Mouse (Mus musculus): ENCODE measurements at regions not wholly inside any gene's neighbourhood (a gene's known extent, or its start where the extent isn't known, plus 50 kb on each side); places are given as distances from the start of the nearest gene placed in this dataset.

DNA sequence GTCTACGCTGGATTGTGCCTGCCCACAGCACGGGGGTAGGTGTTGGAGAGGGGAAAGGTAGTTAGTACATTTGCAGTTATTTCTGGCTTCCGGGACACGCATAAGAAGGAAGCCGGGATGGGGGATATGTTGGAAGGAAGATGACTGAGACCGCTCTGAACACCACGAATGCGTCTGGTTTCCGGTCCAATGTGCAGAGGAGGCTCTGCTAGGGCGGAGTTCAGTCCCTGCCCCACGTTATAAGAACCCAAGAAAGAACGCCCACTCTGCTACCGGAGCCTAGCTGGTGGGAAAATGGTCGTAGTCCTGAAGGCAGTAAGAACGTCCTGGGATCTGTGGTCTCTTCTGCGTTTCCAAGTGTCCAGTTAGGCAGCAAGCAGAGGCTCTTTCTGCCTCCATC is 104.1 kb downstream of the Sox9 start:
- TF ChIP-seq POLR2A (IDR thresholded peaks at IDR 0.05; ENCODE audit: borderline replicate concordance, low read depth, low read length) (no peak), CTCF (IDR thresholded peaks at IDR 0.05; ENCODE audit: low read depth, low read length) (no peak)

Measured in bone marrow macrophage, adult 2 months (primary cell).